Mouse (Mus musculus) forebrain, embryonic 13.5 days (tissue): ENCODE data around the gene Mgat1. TPM values are rescaled to one million over a fixed set of nuclear protein-coding genes. Genes with fewer than 3 reads are reported as not detected.

Source experiments
- polyA plus RNA-seq: library from polyadenylated mRNA; unstranded; fragments of >200 nt; fragmentation: Nextera tagmentation; extraction: Ambion mirVana; gene quantifications from 2 replicates; pipeline ENCODE4 v1.2.1, GENCODE M21; 2015

Gene Mgat1
- polyA plus RNA-seq, 1 experiment from 2014 or later = 25.5 TPM

Other genes with a start within 250 kb of the Mgat1 start
- gene 9930111J21Rik2, start 192.9 kb upstream of the Mgat1 start, polyA plus RNA-seq = 0.13 and 0.21 TPM in 2 replicates
- not detected in 2 replicates for gene Tgtp2, start 180.0 kb upstream of the Mgat1 start, polyA plus RNA-seq
- 0.27 and 0.47 TPM in 2 replicates for gene Ifi47, start 167.6 kb upstream of the Mgat1 start, polyA plus RNA-seq
- gene Olfr1396, start 129.3 kb upstream of the Mgat1 start, polyA plus RNA-seq = not detected in 2 replicates
- gene Olfr1395, start 101.9 kb upstream of the Mgat1 start, polyA plus RNA-seq = not detected in 2 replicates
- not detected in 2 replicates for gene Olfr1394, start 89.8 kb upstream of the Mgat1 start, polyA plus RNA-seq
- 0.03 and 0.26 TPM in 2 replicates for gene Btnl9, start 57.0 kb upstream of the Mgat1 start, polyA plus RNA-seq
- gene Zfp62, start 40.9 kb upstream of the Mgat1 start, polyA plus RNA-seq = 58.5 and 58.6 TPM in 2 replicates
- gene Olfr1393, start 34.1 kb downstream of the Mgat1 start, polyA plus RNA-seq = 0.08 and 0.13 TPM in 2 replicates
- not detected in 2 replicates for gene Olfr1392, start 41.1 kb downstream of the Mgat1 start, polyA plus RNA-seq
- gene Olfr10, start 60.5 kb downstream of the Mgat1 start, polyA plus RNA-seq = not detected in 2 replicates
- gene Olfr1391, start 78.6 kb downstream of the Mgat1 start, polyA plus RNA-seq = not detected in 2 replicates
- not detected in 2 replicates for gene Olfr1390, start 91.0 kb downstream of the Mgat1 start, polyA plus RNA-seq
- not detected in 2 replicates for gene Olfr1389, start 178.9 kb downstream of the Mgat1 start, polyA plus RNA-seq
- gene Olfr1388, start 192.4 kb downstream of the Mgat1 start, polyA plus RNA-seq = 0.05 and 0.10 TPM in 2 replicates
- gene Olfr1387, start 211.2 kb downstream of the Mgat1 start, polyA plus RNA-seq = not detected in 2 replicates
- gene Olfr1386, start 220.9 kb downstream of the Mgat1 start, polyA plus RNA-seq = not detected in 2 replicates
- not detected in 2 replicates for gene Olfr1385, start 244.9 kb downstream of the Mgat1 start, polyA plus RNA-seq